Mouse (Mus musculus) CD4-positive naive resting alpha-beta T cell, adult 57 days (primary cell): Measurements from ENCODE around the gene Prr32. TPM values are rescaled to one million over a fixed set of nuclear protein-coding genes. Genes with fewer than 3 reads are reported as not detected.

Experiments used
- total RNA-seq: library from RNA; stranded (reverse); gene quantifications from one replicate; pipeline ENCODE4 v1.2.4, GENCODE M21; 2023

The Prr32 gene
- not detected for total RNA-seq

GRCm38 (mm10) chrX:45090604-45091003 is at the start of gene Prr32:
Gene Prr32, plus strand, starts transcription at chrX:45090904.

